Mouse (Mus musculus) cerebellum, adult 9-11 months (tissue): ENCODE data around the gene Hells.

Experiments
- DNase-seq: peaks from one replicate; pipeline ENCODE4 v3.0.0; 2022

The Hells gene

DNA sequence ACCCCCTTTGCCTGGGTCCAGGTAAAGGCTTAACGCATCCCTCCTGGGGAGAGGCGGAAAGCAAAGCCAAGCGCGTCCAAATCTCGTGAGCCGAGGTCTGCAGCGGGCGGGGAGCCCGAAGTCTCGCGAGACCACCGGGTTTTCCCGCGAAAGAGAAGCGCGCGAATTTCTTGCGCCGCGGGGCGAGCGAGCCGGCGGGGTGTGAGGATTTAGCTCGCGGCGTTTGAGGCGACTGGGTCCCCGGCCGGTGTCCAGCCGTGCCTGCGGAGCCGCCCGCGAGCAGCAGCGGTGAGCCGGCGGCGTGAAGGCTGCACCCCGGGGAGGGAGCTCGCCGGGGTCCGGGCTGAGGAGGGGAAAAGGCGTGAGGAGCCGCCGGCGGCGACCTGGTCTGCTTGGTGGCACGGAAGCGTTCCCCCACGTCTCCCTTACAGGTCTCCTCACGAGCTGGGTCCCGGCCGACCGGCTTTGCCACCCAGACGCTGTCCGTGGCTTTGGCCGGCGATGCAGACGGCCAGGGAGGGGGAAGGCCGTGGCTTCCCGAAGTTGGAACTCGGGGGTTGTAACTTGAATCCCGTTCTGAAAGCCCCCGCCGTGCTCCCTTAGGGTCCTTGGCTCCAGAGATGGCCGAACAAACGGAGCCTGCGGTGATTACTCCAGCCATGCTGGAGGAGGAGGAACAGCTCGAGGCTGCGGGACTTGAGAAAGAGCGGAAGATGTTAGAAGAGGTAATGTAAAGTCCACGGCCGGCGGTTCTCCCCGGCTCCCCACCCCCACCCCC lies at the start of gene Hells:
Hells (plus strand) TSS at position 128 of the 778 bp plus-strand sequence.
- peak; percentile 83 for DNase-seq

- peak; percentile 7 for DNase-seq
Observed at GRCm38 (mm10) chr19:38901146-38902135, 29.3 kb upstream of the Hells start.

- no peak for DNase-seq
Observed at GRCm38 (mm10) chr19:38902501-38902900, 28.2 kb upstream of the Hells start.

DNA sequence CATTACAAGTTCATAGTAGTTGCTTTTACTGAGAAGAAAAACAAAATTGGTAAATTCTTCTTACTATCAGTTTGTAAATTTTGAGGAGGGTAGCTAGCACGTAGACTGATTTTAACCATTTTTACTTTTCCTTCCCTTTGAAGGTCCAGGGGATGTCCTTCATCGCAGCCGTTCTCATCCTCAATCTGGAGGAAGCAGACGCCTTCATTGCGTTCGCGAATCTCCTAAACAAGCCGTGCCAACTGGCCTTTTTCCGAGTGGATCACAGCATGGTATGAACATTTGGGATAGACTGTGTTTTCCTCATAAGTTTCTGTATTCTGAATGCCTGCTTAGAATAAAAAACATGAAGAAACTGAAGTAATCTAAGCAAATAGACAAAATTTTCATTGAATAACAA lies 16.9 kb upstream of the Hells start:
- peak; percentile 23 for DNase-seq

GRCm38 (mm10) chr19:38914926-38915325 lies 15.8 kb upstream of the Hells start:
- DNase-seq, result no peak

GRCm38 (mm10) chr19:38915677-38916076 lies 15.0 kb upstream of the Hells start:
- peak; percentile 9 for DNase-seq

- DNase-seq, result no peak
Observed at GRCm38 (mm10) chr19:38928481-38929158, 2.1 kb upstream of the Hells start.

DNA sequence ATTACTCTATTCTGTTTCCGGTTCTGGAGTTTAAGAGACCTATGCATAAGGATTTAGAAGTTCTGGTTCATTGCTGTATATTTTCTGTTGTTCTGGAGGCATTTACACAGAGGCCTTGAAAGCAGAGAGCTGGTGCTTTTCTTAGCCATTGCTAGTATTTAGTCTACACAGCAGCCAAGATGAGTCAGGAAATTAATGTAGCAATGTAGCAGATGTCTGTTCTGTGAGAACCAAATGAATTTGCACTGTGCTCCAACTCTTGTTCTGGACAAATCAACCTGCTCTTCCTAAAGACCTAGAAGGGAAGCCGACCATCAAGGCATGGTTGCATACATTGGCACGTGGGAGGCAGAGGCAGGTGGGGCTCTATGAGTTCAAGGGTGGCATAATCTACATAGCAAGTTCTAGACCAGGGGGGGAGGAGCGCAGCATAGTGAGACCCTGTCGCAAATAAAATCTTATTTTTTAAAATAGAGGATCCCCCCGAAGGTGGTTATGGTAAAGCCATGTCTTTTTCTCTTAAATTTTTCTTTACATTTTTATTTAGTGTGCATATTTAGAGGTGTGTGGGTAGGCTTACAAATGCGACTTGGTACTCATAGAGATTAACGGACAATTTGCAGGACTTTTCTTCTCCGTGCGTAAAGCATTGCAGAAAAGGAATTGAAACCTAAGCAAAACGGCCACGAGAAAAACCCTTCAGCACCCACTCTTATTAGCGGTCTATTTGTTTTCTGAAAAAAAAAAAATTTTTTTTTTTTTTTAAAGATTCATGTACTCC lies 1.1 kb upstream of the Hells start:
- no peak for DNase-seq

DNA sequence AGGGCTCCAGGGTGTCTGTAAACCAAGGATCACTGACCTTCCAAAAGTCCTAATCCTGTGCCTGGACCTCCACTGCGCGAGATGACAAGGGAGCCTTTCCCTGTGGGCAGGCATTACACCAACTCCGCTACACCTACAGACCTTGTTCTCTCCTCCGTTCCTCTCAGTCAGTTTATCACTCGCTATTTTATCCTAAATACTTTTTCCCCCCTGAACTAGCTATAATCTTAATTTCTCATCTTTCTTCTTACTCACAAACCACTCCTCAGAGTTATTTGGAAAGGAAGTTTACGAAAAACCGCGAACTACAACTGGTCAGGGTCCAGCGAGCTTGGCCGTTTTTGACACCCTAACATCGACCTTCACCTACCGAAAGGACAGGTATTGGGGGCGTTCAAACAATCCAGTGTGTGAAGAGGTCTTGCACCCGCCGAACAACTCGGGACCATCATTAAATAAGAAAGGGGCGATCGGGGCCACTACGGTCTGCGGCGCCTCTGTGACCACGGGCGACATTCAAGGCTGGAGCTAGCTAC lies 395 bp upstream of the Hells start:
- peak; percentile 11 for DNase-seq

GRCm38 (mm10) chr19:38931566-38931890 lies 813 bp downstream of the Hells start:
- no peak for DNase-seq

DNA sequence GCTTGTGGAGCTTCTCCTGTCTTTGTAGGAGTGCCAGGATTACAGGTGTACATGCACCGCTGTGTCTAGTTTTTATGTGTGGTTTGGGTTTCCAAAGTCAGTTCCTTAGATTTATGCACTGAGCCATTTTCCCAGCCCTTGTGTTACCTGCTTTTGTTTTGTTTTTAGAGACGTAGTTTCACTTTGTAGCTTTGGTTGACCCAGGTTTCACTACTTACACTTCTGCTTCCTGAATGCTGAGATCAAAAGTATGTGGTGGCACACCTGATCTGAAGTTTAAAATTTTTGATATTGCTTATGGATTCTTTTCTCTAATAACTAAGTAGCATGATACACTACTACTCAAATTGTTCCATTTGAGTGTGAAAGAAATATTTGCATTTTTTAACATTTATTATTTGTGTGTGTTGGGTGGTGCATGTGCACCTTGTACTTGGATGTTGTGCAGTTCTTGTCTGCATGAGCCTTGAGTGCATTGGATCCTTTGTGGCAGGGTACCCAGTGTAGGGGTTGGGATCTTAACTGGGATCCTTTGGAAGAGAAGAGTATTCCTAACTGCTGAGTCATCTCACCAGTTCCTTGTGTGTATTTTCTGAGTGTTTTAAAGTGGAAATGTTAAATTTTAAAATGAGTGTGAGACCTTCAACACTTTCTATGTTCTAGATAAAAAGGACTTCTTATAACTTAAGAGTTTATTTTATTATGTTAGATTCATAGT lies 14.0 kb downstream of the Hells start:
- no peak for DNase-seq

- no peak for DNase-seq
Observed at GRCm38 (mm10) chr19:38970741-38971140, 40.0 kb downstream of the Hells start.

DNA sequence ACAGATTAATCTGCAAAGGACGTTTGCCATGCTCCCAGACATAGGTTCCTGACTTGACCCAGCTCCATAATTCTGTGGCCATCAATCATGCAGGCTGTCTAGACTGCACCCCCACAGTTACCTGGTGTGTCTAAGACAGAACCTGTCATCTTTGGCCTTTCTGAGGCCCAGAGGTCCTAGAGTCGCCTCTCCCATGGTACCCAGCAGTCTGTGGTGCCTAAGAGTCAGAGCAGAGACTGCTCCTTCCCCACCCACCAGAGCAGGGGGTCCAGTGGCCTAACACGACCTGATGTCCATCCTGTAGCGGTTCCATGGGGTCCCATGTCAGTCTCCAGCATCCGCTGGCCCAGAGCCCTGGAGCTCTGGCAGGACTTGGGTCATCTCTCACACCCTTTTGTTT lies 41.9 kb downstream of the Hells start:
- no peak for DNase-seq

GRCm38 (mm10) chr19:38973666-38974065 lies 43.0 kb downstream of the Hells start:
- DNase-seq, result no peak

- DNase-seq, result no peak
Observed at GRCm38 (mm10) chr19:38976269-38976668, 45.6 kb downstream of the Hells start.

DNA sequence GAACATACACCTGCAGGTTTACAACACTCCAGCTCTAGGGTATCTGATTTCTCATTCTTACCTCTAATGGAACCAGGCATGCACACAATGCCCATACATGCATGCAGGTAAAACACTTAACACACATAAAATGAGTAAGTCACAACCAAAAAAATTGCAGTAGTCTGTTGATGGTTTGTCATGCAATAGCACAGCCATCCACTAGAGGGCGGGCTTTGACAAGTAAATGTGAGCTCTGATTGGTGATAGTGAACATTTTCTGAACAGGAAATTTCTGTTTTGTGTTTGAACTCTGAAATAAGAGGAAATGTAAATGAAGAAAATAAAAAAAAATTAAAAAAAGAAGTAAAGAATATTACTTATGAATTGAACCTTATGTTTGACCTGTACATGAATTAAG lies 51.3 kb downstream of the Hells start:
- DNase-seq, result peak; percentile 21

- no peak for DNase-seq
Observed at GRCm38 (mm10) chr19:38998248-38998647, 67.5 kb downstream of the Hells start.

- no peak for DNase-seq
Observed at GRCm38 (mm10) chr19:38998676-38999075, 68.0 kb downstream of the Hells start.

GRCm38 (mm10) chr19:39005132-39005531 lies 74.4 kb downstream of the Hells start:
- no peak for DNase-seq

DNA sequence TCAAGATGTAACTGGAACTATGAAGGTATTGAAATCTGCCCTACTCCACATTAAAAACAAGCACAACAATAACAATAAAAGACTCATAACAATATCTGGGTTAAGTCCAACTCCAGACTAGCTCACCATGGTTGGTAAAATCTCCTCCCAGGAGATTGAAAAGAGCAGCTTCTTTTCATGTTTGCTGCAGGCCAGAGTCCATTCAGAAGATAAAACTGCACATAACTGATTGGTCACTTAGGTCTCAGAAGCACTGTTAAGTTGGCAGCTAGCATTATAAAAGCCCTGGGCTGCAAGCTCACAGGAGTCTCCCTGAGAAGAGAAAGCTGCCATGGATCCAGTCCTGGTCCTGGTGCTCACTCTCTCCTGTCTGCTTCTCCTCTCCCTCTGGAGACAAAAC lies 76.0 kb downstream of the Hells start, which contains the start of gene Cyp2c55:
Cyp2c55 (plus strand) TSS at position 305 of the 400 bp plus-strand sequence.
- no peak for DNase-seq
